ENCODE assay signal across 9 mouse cellular contexts in the genomic region with DNA sequence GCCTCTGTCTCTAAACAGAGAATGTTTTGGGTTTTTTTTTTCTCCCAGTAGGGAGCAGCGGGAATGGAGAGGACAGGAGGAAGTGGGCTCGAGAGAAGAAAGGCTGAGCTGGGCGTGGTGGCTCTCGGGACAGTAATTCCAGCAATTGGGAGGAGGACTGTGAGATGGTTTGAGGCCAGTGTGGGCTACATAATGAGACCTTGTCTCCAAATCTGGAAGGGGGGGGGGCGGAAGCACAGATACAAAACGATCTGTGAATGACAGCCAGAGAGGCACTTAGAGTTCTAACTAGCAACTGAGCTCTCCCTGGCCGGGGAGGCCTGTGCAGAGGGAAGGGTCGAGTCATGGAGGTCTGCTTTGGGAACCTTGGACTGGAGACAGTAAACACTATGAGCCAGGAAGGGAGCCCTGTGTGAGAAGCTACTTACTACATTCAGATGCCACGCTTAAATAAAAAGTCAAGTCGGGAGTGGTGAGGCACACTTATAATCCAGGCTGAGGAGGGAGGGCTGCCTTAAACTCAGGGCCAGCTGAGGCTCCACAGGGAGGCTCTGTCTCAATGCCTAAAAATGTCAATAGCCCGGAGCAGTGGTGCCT. TPM values are rescaled to one million over a fixed set of nuclear protein-coding genes. Genes with fewer than 3 reads are reported as not detected.
DNase-seq lines count a peak whose midpoint lies in the region; ATAC-seq and TF ChIP-seq lines count a peak whose summit lies in the region.
"Had no signal": no experiment of that assay in that cellular context is flagged by ENCODE, and none has a peak within 500 bp of the region (broad histone marks: within the 10 kb centered on the region; RNA-seq: fewer than 3 reads in every experiment).

No protein-coding gene starts in this region.

- no peak for TF ChIP-seq CTCF in lung, postnatal 0 days (IDR thresholded peaks at IDR 0.05)

- TF ChIP-seq EP300 in lung, postnatal 0 days (IDR thresholded peaks at IDR 0.05): peak; percentile 7; the same call in 1 of the 2 replicates

- ATAC-seq in kidney, embryonic 15.5 days (replicated peaks; ENCODE audit: low FRiP score): no peak
- ATAC-seq in lung, postnatal 0 days: peak; percentile 30; the same call in 1 of the 2 replicates

- no peaks in the 10 kb centered on the region for H3K9me3 ChIP-seq in kidney, embryonic 15.5 days (replicated peaks)
- no peaks in the 10 kb centered on the region for H3K9me3 ChIP-seq in lung, postnatal 0 days (ENCODE audit: low read length)

- H3K27me3 ChIP-seq in kidney, embryonic 15.5 days: no peaks in the 10 kb centered on the region; the same call in 1 of the 2 replicates
- no peaks in the 10 kb centered on the region for H3K27me3 ChIP-seq in lung, postnatal 0 days (replicated peaks; ENCODE audit: insufficient read depth, low read length)

- no peak overlapping the region for H3K9ac ChIP-seq in kidney, embryonic 15.5 days
- H3K9ac ChIP-seq in lung, postnatal 0 days (replicated peaks; ENCODE audit: low read depth): no peak overlapping the region

- no peaks in the 10 kb centered on the region for H3K36me3 ChIP-seq in kidney, embryonic 15.5 days
- no peaks in the 10 kb centered on the region for H3K36me3 ChIP-seq in lung, postnatal 0 days (ENCODE audit: insufficient read depth, low read length)

- H3K27ac ChIP-seq in kidney, embryonic 15.5 days: peak overlapping the region; percentile 24; the same call in 1 of the 2 replicates
- peak overlapping the region; percentile 74 for H3K27ac ChIP-seq in lung, postnatal 0 days (ENCODE audit: low read length)

- H3K4me1 ChIP-seq in kidney, embryonic 15.5 days: peaks cover 40% of the 10 kb centered on the region
- H3K4me1 ChIP-seq in lung, postnatal 0 days (ENCODE audit: insufficient read depth, low read depth, low read length): peaks cover 5% of the 10 kb centered on the region; the same call in 1 of the 2 replicates

- WGBS in kidney, embryonic 15.5 days: 10% methylated on average over 11 of the region's 11 CpGs
- whole genome bisulfite sequencing in lung, postnatal 0 days: 10% methylated on average over 11 of the region's 11 CpGs

- H3K4me3 ChIP-seq in kidney, embryonic 15.5 days (replicated peaks): no peak overlapping the region
- H3K4me3 ChIP-seq in lung, postnatal 0 days (ENCODE audit: low read depth, low read length): no peak overlapping the region

- H3K4me2 ChIP-seq in kidney, embryonic 15.5 days: no peak overlapping the region
- H3K4me2 ChIP-seq in lung, postnatal 0 days (replicated peaks; ENCODE audit: low read depth, low read length): no peak overlapping the region

- peak; percentile 35 for DNase-seq in embryo, embryonic 10.5 days (ENCODE audit: low spot score)
- DNase-seq in embryo, embryonic 9.5 days (ENCODE audit: extremely low spot score): no peak
- DNase-seq in kidney, adult 8-10 months: no peak
- peak; percentile 94 for DNase-seq in R1 (ENCODE audit: low read depth, low spot score)
- peak; percentile 49 for DNase-seq in lung, postnatal 0 days (ENCODE audit: low spot score)
- DNase-seq in layer of hippocampus, adult 9-10 months (ENCODE audit: low spot score): no peak
- no peak for DNase-seq in cerebellum, adult 11-12 months
- DNase-seq: cerebellum, adult 8-10 months had no signal

RNA-seq across cellular contexts. Expression of a gene that starts 8.9 kb away (rescaled TPM):
- polyA plus RNA-seq in kidney, embryonic 15.5 days (2015; fragmentation: Nextera tagmentation; extraction: Ambion mirVana): 30.0 and 33.1 TPM in 2 replicates
- 65.6 and 71.8 TPM in 2 replicates for polyA plus RNA-seq in lung, postnatal 0 days (2015; fragmentation: Nextera tagmentation; extraction: Ambion mirVana)

RNA-seq across cellular contexts. Expression of a gene that starts 12.7 kb away (rescaled TPM):
- polyA plus RNA-seq in kidney, embryonic 15.5 days (2015; fragmentation: Nextera tagmentation; extraction: Ambion mirVana): 237 and 241 TPM in 2 replicates
- polyA plus RNA-seq in lung, postnatal 0 days (2015; fragmentation: Nextera tagmentation; extraction: Ambion mirVana): 246 and 299 TPM in 2 replicates

RNA-seq across cellular contexts. Expression of a gene that starts 28.1 kb away (rescaled TPM):
- 8.4 and 9.1 TPM in 2 replicates for polyA plus RNA-seq in kidney, embryonic 15.5 days (2015; fragmentation: Nextera tagmentation; extraction: Ambion mirVana)
- 6.4 and 7.6 TPM in 2 replicates for polyA plus RNA-seq in lung, postnatal 0 days (2015; fragmentation: Nextera tagmentation; extraction: Ambion mirVana)

RNA-seq across cellular contexts. Expression of a gene that starts 41.5 kb away (rescaled TPM):
- 2.6 and 3.2 TPM in 2 replicates for polyA plus RNA-seq in kidney, embryonic 15.5 days (2015; fragmentation: Nextera tagmentation; extraction: Ambion mirVana)
- polyA plus RNA-seq in lung, postnatal 0 days (2015; fragmentation: Nextera tagmentation; extraction: Ambion mirVana): 4.2 and 4.5 TPM in 2 replicates

RNA-seq across cellular contexts. Expression of a gene that starts 59.8 kb away (rescaled TPM):
- polyA plus RNA-seq in kidney, embryonic 15.5 days (2015; fragmentation: Nextera tagmentation; extraction: Ambion mirVana): 16.5 and 18.3 TPM in 2 replicates
- 5.0 and 11.4 TPM in 2 replicates for polyA plus RNA-seq in lung, postnatal 0 days (2015; fragmentation: Nextera tagmentation; extraction: Ambion mirVana)

Comparison
In these comparisons a context has a peak if more than half of its experiments do, and no peak if none do; other contexts are left out.
1. DNase-seq: peak in embryo, embryonic 10.5 days (single experiment), R1 (single experiment) and lung, postnatal 0 days (single experiment); none in embryo, embryonic 9.5 days (single experiment), kidney, adult 8-10 months (0 of 2), layer of hippocampus, adult 9-10 months (single experiment) and cerebellum, adult 11-12 months (single experiment).